Mouse (Mus musculus): ENCODE results near the gene Calhm1.

DNA sequence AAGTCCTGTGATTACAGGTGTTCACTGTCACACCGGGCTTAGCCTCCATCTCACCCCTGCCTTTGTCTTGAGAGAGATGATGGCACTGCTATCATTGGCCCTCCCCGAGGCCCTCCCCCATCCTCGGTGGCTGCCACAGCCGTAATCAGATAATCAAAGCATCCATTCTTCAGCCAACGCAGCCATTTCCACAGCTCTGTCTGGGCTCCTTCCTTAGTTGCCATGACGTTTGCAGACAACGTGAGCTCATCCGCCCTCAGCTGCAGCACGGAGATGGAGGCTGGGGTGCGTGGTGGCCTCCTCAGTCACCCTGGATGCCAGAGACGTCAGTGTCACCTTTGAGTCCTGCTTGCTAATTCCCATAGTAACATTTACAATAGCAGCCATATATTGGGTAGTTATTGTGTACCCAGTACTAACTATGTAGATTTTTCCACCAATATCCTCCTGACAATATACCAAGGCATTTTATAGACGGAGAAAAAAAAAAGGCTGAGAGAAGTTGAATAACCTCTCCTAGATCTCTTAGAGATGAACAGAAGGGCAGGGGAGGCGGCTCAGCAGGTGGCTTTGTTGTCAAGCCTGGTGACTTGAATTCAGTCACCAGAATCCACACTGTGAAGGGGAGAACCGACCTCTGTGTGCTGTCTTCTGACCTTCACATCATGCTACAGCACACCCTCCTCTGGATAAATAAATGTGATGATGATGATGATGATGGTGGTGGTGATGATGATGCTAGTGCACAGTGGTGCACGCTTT lies 42.6 kb upstream of the Calhm1 start:
- TF ChIP-seq CTCF (IDR thresholded peaks at IDR 0.05; ENCODE audit: extremely low read depth, insufficient read depth, insufficient read length, insufficient replicate concordance) (no peak), POLR2A (IDR thresholded peaks at IDR 0.05; ENCODE audit: low read depth, low read length) (no peak)

Data from spleen, adult 2 months (tissue).